Mouse (Mus musculus) kidney, postnatal 14 days (tissue): ENCODE data around the gene Grb7.
A peak's percentile ranks its signal among the peaks of the same experiment; 100 is the strongest.

Source experiments
- DNase-seq: peaks from one replicate; pipeline ENCODE4 v3.0.0; 2022; ENCODE audit warnings: mixed read lengths

Grb7 gene

DNA sequence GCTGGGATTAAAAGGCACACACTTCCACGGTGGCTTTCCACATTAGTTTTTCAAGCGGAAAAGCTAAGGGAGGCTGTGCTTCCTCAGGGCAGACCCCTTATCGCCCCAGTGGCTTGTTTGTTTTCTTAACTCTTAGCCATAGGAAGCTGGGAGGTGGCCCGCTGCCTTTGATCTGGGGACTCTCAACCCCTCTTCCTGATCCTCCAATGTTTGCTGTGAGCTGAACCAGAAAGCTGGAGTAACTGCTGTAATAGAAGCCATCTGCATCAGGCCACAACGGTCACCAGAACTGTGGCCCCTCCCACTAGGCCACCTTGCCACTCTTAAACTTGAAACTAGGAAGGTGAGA, at the start of gene Grb7:
TSS of gene Grb7 (plus strand) at position 182 of the 349 bp plus-strand sequence.
- no peak for DNase-seq

GRCm38 (mm10) chr11:98397946-98398345, 48.2 kb upstream of the Grb7 start:
- no peak for DNase-seq

GRCm38 (mm10) chr11:98400161-98400726, 46.0 kb upstream of the Grb7 start, which contains the start of gene Pgap3:
Pgap3 (minus strand) TSS chr11:98400490.
- DNase-seq: peak; percentile 93

GRCm38 (mm10) chr11:98400816-98401215, 45.4 kb upstream of the Grb7 start:
- DNase-seq: peak; percentile 80

DNA sequence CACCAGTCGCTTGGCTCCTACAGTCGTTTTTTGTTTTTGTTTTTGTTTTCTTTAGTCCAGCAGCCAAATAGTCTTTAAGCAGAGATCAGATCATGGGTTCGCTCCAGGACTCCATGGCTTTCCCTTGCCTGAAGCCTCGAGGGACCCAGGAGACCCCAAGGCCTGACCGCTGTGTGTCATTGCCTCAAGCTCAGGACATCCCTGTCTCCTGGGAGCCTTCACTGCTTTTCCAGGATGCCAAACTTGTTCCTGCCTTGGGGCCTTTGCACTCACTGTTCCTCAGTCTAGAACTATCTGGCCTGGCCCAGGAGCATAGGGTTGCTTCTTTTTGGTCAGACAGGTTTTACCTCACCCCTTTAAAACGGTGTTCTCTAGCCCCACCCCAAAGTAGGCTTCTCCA, 39.6 kb upstream of the Grb7 start:
- peak; percentile 66 for DNase-seq

DNA sequence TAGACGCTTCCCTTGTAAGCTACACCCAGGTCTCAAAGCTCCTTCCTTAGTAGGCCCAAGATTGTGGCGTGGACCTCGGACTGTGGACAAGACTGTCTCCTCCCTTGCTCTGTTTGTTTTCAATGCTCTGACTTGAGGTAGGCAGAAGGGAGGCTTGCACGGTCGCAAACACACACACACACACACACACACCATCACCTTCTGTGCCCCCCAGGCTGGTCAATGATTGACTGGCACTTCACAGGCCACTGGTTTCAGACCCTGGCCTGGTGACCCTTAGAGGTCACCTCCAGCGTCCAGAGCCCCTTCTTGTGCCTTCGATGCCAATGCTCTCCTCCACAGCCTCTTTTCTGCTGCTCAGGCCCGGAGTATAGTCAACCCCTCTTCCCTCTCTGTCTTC, 37.3 kb upstream of the Grb7 start:
- peak; percentile 92 for DNase-seq

DNA sequence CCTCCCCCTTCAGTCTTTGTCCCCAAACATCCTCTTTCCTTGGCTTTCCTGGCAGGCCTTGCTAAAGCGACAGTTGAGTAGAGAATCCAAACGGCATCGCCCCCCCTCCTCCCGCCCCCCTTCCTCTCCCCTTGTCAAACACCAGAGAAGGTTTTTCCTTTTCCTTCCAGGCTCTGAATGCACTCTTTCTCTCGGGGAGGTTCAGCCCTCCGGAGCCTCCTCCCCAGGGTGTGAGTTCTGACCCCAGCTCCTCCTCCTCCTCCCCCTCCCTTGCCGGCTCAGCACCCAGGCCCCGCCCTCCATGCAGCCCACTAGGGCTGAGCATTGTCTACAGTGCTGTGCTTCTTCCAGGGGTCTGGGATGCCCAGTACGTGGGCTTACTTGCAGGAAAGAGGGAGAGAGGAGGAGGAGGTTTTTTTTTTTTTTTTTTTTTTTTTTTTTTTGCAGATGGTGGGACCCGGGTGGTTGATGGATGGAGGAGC, 36.8 kb upstream of the Grb7 start:
- peak; percentile 82 for DNase-seq

GRCm38 (mm10) chr11:98412273-98412796, 33.9 kb upstream of the Grb7 start, which contains the start of gene Erbb2:
Erbb2 (plus strand) TSS chr11:98412470.
- peak; percentile 93 for DNase-seq

- DNase-seq: peak; percentile 61
Observed at GRCm38 (mm10) chr11:98412797-98413301, 33.3 kb upstream of the Grb7 start.

DNA sequence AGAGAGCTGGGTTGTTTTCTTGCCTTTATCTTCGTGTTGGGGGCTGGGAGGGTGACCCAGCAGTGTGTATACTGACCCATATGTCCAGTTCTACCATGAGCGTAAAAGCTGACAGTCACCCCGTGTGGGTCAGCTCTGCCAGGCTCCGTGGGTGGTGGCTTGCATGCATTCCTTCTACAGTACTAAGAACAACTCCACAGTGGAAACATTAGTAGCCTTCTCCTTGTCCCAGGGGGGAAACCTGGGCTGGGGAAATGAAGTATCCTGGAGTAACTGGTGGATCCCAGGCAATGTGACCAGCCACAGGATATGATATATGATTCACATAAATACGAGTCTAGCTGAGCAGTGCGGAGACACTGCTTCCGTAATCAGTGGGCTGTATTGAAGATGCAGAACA, 32.5 kb upstream of the Grb7 start:
- no peak for DNase-seq

GRCm38 (mm10) chr11:98414162-98414561, 32.0 kb upstream of the Grb7 start:
- no peak for DNase-seq

DNA sequence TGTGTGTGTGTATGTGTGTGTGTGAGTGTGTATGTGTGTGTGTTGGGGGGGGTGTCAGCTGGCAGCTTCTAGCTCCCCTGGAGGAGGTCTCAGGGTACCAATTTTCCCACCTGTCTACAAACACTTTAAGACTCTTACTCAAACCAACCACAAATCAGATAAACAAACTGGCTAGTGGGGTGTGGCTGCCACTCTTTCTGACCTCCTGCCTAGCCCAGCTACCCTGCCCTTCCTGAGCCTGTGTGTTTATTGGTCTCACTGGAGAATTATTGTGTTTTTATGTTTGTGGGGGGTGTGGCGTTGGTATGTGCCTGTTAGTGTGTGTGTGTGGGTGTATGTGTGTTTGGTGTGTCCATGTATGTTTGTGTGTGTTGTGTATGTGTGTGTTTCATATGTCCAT, 29.1 kb upstream of the Grb7 start:
- DNase-seq: no peak

DNA sequence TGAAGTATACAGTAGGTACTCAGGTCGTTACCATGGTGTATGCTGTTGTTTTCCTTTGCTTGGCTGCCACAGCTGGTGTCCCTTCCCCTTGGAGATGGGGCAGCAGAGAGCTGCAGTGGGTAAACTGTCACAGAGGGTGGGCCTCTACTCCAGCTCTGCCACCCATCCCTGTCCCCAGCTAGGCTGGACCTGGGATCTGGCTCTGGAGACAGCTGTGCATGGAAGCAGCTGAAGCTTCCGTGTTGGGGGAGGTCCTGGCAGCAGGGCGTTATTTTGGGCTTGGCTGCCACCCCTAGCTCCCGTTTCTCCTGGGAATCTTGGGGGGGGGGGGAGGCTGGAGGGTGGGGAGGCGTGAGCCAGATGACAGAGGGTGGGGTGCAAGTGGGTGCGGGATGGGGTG, 27.9 kb upstream of the Grb7 start:
- DNase-seq: no peak

DNA sequence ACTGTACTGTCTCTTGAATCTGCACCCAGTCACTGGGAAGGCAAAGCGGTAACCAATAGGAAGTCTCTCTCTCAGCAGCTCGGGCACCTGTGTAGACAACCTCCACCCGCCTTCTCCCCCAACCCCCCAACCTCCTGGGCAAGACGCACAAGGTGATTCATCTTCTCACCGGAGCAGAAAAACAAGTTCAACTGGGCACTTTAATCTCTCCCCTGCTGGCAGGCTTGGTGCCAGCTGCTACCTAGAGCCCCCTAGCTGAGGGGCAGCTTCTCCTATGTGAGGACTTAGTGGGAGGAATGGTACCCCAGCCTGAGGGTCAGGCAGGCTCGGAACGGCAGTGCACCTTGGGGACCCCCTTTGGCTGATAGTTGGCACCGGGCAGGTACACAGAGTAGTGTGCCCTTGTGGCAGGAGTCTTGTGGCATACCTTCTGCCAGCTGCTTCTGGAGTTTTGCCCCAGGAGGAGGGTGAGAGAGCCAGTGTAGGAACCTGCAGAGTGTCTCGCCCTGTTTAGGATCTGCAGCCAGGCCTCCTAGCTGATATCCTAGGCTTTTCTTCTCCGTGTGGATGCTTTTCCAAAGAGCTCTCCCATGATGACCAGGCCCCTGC, 27.2 kb upstream of the Grb7 start:
- peak; percentile 74 for DNase-seq

GRCm38 (mm10) chr11:98426592-98426991, 19.6 kb upstream of the Grb7 start:
- peak; percentile 58 for DNase-seq

GRCm38 (mm10) chr11:98428436-98428835, 17.8 kb upstream of the Grb7 start:
- DNase-seq: no peak

DNA sequence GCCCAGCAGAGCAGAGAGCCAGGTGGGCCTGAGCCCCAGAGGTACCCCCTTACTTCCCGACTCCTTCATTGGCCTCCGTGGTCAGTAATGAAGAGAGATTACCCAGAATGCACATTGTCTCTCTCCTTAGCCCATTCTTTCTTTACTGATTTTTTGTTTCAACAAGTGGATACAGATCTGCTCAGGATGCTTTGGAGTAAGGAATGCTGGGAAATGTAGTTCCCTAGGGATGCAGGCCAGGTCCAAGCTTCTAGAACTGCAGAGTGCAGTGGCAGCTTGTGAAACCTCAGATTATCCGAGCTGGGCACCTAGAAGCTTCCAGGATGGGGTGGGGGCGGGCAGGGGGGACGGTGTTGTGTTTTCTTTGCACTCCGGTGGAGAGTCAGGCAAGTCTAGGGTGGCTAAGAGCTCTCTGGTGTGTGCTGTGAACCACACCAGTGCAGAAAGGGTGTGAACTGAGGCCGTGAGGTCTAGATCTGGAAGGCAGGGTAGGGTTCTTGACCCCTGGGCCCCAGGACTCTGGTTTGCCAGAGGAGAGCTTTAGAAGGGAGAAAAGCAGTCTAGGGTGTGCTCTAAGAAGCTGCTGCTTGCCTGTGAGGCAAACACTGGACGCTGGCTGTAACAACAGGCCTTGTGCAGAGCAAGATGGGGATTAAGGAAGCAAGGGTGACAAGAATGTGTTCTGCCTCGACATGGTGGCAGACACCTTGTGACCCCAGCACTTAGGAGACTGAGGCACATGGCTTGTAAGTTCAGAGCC, 14.3 kb upstream of the Grb7 start:
- DNase-seq: no peak

DNA sequence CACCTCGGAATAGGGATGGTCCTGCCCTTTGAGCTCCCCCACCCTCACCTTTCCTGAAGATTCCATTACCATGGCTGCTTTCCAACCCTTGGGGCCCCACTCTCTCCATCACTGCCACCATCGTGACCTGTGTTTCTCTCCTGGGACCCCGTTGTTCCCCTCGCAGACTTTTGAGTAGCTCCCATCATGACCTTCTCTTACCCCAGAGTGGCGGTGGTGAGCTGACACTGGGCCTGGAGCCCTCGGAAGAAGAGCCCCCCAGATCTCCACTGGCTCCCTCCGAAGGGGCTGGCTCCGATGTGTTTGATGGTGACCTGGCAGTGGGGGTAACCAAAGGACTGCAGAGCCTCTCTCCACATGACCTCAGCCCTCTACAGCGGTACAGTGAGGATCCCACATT, 10.5 kb upstream of the Grb7 start:
- DNase-seq: no peak

DNA sequence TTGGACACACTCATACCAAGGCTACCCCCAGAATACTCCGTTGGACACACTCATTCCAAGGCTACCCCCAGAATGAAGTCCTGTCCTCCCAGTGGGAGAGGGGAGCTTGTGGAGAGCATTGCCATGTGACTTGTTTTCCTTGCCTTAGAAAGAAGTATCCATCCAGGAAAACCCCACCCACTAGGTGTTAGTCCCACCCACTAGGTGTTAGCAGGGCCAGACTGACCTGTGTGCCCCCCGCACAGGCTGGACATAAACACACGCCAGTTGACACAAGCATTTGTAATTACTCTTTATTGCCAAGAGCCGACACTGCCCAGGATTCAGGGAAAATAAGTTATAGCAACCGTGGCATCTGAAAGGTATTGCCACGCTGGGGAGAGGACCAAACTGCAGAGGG, 8.8 kb upstream of the Grb7 start:
- DNase-seq: peak; percentile 41

- DNase-seq: peak; percentile 97
Observed at GRCm38 (mm10) chr11:98438331-98439158, 7.6 kb upstream of the Grb7 start, which contains the start of gene Mien1. Mien1 (minus strand) TSS chr11:98438991.

- DNase-seq: no peak
Observed at GRCm38 (mm10) chr11:98443688-98444087, 2.5 kb upstream of the Grb7 start.

DNA sequence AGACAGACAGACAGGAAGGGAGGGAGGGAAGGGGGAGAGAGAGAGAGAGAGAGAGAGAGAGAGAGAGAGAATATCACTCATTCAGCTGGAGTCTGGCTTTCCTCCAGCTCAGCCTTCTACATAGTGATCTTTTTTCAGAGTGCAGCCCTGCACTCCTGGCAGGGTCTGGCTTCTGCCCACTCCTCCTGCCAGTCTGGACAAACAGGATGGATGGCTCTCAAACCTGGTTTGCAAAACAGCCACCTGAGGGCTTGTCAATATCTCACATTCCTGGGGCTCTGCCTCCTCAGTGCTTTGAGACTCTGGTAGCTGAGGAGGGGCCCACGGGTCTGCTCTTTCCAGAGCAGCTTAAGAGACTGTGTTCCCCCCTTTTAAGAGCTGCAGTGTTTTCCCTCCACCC, 956 bp upstream of the Grb7 start:
- peak; percentile 34 for DNase-seq

GRCm38 (mm10) chr11:98445679-98446078, 515 bp upstream of the Grb7 start:
- DNase-seq: peak; percentile 65
